Mouse (Mus musculus) bone marrow macrophage, adult 2 months (primary cell): Measurements from ENCODE around the gene Nr2f6. TPM values are rescaled to one million over a fixed set of nuclear protein-coding genes. Genes with fewer than 3 reads are reported as not detected.

Experiments used
- H3K27ac ChIP-seq: 2 replicates; pipeline ENCODE4 v1.5.1; 2012; ENCODE audit warnings: low read depth, low read length; ENCODE audit not compliant: insufficient read depth
- H3K4me1 ChIP-seq: 2 replicates; pipeline ENCODE4 v1.6.1; 2012; ENCODE audit warnings: low read length; ENCODE audit not compliant: control insufficient read depth, insufficient read depth
- H3K4me3 ChIP-seq: 2 replicates; pipeline ENCODE4 v1.5.1; 2012; ENCODE audit warnings: mild to moderate bottlenecking, low read length, moderate library complexity; ENCODE audit not compliant: insufficient read depth
- CTCF ChIP-seq: IDR thresholded peaks from 2 replicates; pipeline ENCODE4 v1.5.1; 2012; ENCODE audit warnings: low read depth, mild to moderate bottlenecking, low read length, moderate library complexity
- POLR2A ChIP-seq: IDR thresholded peaks from 2 replicates; pipeline ENCODE4 v1.6.1; 2012; ENCODE audit warnings: mild to moderate bottlenecking, low read depth, low read length, borderline replicate concordance
- polyA plus RNA-seq: library from polyadenylated mRNA; stranded (reverse); fragments of >200 nt; gene quantifications from 2 replicates; pipeline ENCODE4 v1.2.4, GENCODE M21; 2012; ENCODE audit not compliant: missing spikeins, insufficient read depth, insufficient read length

Gene Nr2f6
- polyA plus RNA-seq, 1 experiment, result 23.9 TPM

DNA sequence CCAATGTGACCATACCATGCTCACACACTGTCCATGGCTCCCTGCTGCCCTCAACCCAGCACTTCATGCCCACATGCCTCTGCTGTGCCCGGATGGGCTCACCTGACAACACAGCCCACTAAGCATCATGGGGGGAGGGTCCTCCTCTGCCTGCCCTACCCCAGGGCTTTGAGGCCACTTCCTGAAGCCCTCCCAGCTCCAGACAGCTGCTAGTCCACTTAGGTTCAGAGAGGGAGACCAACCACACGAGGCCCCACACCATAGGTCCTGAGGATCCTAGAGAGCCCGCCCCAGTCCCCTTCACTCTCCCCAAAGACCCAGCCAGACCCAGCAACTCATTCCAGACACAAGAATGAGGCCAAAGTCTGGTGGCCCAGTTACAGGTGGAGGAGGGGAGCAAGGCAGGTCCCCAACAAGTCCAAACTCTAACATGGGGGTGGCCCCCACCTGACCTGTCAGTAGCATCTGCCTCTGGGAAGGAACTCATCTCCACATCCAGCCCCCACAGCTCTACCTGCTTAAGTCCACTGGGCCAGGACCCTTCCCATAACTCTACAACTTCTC is 2.2 kb downstream of the Nr2f6 start:
- peak overlapping the region; percentile 78; the same call in 1 of the 2 replicates for H3K4me3 ChIP-seq
- TF ChIP-seq POLR2A, result no peak
- no peak for TF ChIP-seq CTCF
- no peak overlapping the region for H3K27ac ChIP-seq
- H3K4me1 ChIP-seq, result peaks cover 11% of the 10 kb centered on the region

DNA sequence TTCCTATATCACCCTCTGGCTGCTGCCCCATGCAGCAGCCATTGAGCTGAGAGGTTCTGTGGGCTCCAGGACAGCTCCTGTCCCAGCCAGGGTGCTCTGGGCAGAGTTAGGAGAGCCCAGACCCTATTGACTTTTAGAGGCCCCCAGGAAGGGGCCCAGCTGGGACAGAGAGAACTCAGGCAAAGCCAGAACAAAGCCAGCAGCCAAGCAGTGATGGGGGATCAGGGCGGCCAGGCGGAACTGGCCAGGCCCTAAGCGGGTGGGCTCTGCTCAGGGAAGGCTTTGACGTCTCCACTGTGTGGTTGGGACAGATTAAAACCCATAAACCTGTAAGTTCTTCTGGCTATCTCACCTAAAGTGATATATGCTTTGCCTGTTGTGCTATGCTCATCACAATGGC is 2.8 kb downstream of the Nr2f6 start:
- Histone ChIP-seq H3K4me1 (peaks cover 11% of the 10 kb centered on the region), H3K4me3 (no peak overlapping the region), H3K27ac (no peak overlapping the region)
- TF ChIP-seq CTCF (no peak), POLR2A (no peak)

DNA sequence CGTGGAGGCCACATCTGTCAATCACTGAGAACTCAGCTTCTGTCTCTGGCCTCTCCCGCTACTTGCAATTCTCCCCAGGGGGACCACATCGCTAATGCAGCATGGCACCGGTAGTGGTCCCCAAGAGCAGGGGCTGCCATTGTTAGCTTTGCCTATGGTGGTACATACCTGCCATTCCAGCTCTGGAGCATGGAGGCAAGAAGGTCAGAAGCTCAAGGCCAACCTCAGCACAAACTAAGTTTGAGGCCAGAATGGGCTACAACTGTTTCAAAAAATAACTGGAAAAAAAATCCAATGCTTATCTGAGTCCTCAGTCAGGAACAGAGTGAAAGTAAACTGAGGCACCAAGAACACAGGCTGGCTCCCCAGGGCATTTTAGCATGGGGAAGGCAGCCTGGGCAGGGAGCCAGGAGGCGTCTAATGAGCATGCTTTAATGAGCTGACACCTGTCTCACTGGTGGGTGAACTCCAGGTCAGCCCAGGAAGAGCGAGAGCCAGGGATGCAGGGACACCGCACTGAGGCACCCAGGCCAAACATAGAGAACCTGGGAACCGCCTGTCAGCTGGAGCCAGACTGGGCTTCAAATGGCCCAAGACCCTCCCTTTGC is 5.2 kb downstream of the Nr2f6 start:
- Histone ChIP-seq H3K4me3 (no peak overlapping the region), H3K27ac (no peak overlapping the region), H3K4me1 (peaks cover 12% of the 10 kb centered on the region)
- TF ChIP-seq CTCF (no peak), POLR2A (no peak)

DNA sequence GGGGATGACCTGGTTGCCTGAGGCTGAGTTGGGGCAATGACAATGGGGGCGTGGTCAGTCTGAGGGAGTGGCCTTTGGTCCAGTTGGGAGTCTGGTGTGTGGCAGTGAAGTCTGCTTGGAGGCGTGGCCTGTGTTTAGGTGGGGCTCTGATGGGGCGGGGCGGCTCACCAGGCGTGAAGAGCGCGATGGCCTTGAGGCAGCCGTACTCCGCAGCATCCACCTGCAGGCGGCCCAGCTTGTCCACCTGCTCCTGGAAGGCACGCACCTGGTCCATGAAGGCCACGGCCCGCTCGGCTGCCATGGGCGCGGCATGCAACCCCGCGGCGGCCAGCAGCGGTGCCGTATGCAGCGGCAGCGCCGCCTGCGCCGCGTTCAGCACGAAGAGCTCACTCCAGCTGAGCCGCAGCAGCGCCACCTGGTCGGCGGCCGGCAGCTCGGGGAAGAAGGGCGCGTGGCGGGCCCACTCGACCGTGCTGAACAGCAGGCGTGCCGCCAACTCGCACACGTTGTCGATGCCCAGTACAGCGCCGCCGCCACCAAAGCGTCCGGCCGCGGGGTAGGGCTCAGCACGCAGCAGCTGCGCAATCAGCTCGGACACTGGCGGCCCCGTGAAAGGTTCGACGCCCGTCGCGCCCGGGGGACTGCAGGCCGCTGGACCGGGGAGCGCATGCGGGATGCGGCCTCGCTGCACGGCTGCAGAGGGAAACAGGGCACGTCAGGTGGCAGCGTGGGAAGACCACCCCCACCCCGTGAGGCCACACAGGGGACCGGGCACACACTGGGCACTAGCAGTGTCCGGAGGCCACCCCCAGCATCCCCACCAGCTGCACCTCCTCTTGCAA is 6.0 kb downstream of the Nr2f6 start:
- Histone ChIP-seq H3K27ac (no peak overlapping the region), H3K4me3 (no peak overlapping the region), H3K4me1 (peaks cover 13% of the 10 kb centered on the region)
- TF ChIP-seq POLR2A, result no peak
- TF ChIP-seq CTCF, result no peak

DNA sequence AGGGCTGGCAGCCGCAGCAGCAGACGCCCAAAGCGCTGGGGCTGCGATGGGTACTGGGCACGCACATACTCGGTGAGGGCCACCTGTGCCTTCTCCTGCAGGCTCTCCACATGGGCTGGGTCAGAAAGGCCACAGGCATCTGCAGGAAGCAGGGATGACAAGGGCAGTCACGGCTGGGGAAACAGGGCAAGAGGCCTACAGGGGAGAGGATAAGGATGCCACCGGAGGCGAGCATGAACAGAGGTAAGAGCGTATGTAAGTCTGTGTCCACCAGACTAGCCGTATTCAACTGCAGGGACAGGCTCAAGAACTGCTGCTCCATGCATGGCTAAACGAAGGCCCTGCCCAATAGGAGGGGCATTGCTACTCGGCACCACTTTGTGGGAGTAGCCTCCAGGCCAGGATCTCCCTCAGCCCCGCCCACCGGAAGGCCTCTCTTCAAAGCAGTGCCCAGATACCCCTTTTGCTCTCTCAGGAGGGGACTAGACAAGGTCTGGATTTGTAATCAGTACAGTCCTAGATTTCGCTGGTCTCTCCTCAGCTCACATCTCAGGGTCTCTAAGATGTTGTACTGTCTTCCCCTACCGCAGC is 7.0 kb downstream of the Nr2f6 start:
- Histone ChIP-seq H3K27ac (no peak overlapping the region), H3K4me3 (no peak overlapping the region), H3K4me1 (peaks cover 16% of the 10 kb centered on the region)
- no peak for TF ChIP-seq CTCF
- no peak for TF ChIP-seq POLR2A

DNA sequence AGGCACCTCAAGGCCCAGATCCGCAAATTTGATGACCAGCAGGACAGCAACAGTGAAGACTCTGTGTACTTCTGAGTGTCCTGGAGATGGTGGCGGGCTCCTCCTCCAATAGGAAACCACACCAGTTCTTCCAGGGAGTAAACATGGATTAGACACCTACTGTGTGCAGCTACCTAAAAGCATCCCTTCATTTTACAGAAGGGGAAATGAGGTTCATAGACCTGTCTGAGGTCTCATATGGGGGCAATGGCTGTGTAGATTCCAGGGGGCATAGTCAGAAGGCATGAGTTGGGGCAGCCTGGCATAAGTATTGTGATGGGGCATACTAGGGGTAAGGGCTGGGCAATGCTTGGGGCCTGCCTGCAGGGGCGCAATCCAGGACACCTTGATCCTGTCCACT is 8.8 kb downstream of the Nr2f6 start:
- no peak overlapping the region for H3K27ac ChIP-seq
- TF ChIP-seq POLR2A (no peak), CTCF (no peak)
- peaks cover 29% of the 10 kb centered on the region for H3K4me1 ChIP-seq
- no peak overlapping the region for H3K4me3 ChIP-seq

DNA sequence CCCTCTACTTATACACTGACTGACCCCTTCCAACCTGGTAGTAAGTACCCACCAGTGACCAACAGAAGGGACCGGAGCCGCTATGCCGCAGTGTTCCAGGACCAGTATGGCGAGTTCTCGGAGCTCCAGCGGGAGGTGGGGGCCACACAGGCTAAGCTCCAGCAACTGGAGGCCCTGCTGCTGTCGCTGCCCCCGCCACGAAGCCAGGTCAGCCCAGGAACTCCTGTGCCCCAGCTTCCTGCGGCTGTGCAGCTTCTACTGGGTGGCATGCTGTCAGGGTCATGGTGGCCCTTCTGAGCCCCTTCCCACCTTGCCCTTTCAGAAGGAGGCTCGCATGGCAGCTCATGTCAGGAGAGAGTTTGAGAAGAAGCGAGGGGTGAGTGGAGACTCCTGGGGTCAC is 9.3 kb downstream of the Nr2f6 start:
- Histone ChIP-seq H3K27ac (no peak overlapping the region), H3K4me1 (peaks cover 29% of the 10 kb centered on the region), H3K4me3 (0 out of 2 replicates have a peak overlapping the region, but pooled peaks have one; percentile 68)
- TF ChIP-seq POLR2A (no peak), CTCF (no peak)

DNA sequence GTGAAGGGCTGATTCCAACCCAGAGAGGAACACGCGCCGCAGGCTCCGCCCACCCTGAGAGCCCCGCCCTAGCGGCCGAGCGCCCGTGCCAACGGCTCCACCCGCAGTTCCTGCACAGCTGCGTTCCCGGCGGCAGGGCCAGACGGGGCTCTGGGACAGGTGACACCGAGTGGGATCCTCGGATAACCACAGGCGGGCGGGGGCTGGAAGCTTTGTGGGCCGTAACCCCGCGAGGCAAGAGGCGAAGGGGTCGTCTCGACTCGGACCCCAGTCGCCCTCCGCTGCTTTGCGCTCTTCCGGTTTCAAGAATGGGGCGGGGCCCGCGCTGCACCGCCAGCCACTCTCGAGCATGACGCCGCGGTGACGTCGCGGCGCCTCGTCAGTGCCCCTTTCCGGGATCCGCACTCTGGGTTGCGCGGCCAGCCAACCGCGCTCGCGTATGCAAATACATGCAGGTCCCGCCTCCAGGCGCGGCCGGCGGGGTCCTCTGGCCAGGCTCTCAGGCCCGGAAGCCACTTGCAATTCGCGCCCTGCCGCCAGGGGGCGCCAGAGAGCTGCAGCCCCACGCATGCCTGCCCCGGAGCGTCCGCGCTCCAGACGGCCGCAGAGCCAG is 10.4 kb downstream of the Nr2f6 start, which contains the start of gene Ocel1:
Ocel1 (plus strand) TSS at position 63 of the 613 bp plus-strand sequence.
- TF ChIP-seq CTCF, result peak; percentile 83
- 0 out of 2 replicates have a peak, but pooled peaks have one; percentile 35 for TF ChIP-seq POLR2A
- H3K27ac ChIP-seq, result peak within 1 kb of the TSS; percentile 97
- H3K4me3 ChIP-seq, result peak within 1 kb of the TSS; percentile 97
- peaks cover 32% of the 10 kb centered on the region for H3K4me1 ChIP-seq

DNA sequence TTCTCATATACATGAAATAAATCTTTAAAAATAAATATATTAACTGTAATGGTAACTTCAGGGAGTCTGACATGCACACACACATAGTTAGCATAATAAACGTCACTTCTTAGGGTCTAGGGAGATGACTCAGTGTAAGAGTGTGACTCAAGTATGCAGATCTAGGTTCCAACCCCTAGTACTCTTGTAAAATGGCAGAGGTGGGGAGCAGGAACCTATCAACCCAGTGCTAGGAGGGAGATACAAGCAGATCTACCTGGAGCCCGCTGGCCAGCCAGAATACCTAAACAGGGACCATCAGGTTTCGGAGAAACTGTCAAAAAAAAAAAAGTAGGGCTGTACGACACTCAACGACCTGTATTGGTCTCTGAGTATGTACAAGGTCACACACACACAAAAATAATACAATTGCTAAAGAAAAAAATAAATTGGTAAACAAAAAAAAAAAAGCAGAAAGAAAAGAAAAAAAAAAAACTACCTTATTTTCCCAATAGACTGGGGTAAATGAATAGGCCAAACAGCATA is 11.0 kb downstream of the Nr2f6 start:
- Histone ChIP-seq H3K27ac (peak overlapping the region; percentile 65), H3K4me1 (peaks cover 36% of the 10 kb centered on the region)
- TF ChIP-seq CTCF (no peak), POLR2A (no peak)

More for the DNA sequence above, 11.0 kb downstream of the Nr2f6 start:
- peak overlapping the region; percentile 43 for H3K4me3 ChIP-seq
